Mouse (Mus musculus): ENCODE data around the gene Scnn1g.

DNA sequence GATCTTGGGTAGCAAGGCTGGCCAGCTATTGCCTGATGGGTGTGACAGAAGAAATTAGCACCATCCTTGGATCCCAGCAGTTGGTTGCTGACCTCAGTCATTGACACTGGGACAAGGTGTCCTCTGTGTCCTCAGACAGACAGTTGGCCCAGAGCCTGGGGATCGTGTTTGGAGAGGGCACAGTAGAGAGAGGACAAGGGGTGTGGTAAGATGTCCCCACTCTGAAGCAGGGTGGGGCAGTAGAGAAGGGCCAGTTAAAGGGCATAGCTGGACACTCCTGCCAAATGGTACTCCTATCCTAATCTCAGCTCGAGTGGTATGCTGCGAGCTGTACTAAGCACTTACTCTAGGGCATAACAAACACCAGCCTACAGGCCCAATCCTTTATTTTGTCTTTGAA is 33.6 kb downstream of the Scnn1g start:
- no peak for TF ChIP-seq CTCF (IDR thresholded peaks at IDR 0.05; ENCODE audit: low read depth)
- no peak for TF ChIP-seq EP300 (IDR thresholded peaks at IDR 0.05; ENCODE audit: low read depth)
